8 mouse cellular contexts compared by ENCODE assay signal in genomic region chr7:28865481-28866300, GRCm38 (mm10). TPM values are rescaled to one million over a fixed set of nuclear protein-coding genes. Genes with fewer than 3 reads are reported as not detected.
DNase-seq lines count a peak whose midpoint lies in the region; ATAC-seq and TF ChIP-seq lines count a peak whose summit lies in the region.

No protein-coding gene starts in this region.

- peak overlapping the region; percentile 93 for H3K27ac ChIP-seq in MEL (ENCODE audit: control insufficient read depth, low read depth, low read length)
- H3K27ac ChIP-seq in cortical plate, adult 2 months (ENCODE audit: insufficient read depth, low read length), result peak overlapping the region; percentile 67; the same call in 1 of the 2 replicates
- no peak overlapping the region for H3K27ac ChIP-seq in hindbrain, postnatal 0 days
- peak overlapping the region; percentile 66 for H3K27ac ChIP-seq in left cerebral cortex, adult 2 months

- peak; percentile 33 to 80; a peak in 3 of 4 replicates for TF ChIP-seq EP300 in MEL (IDR thresholded peaks at IDR 0.05; ENCODE audit: low read depth in 1 of 2, low read length in 2 of 2)

- no peak for TF ChIP-seq CTCF in MEL (IDR thresholded peaks at IDR 0.05 in 2 of 3, conservative IDR thresholded peaks at IDR 0.05 in 1 of 3; ENCODE audit: control insufficient read depth in 1 of 3, insufficient read depth in 1 of 3, low read depth in 2 of 3, low read length in 3 of 3, poor library complexity in 1 of 3, severe bottlenecking in 1 of 3)
- no peak for TF ChIP-seq CTCF in cortical plate, adult 2 months (IDR thresholded peaks at IDR 0.05; ENCODE audit: extremely low read depth, insufficient read depth, low read length)
- TF ChIP-seq CTCF in hindbrain, postnatal 0 days (IDR thresholded peaks at IDR 0.05; ENCODE audit: low read depth), result peak; percentile 41; the same call in 1 of the 2 replicates
- no peak; the same call in 1 of the 2 replicates for TF ChIP-seq CTCF in left cerebral cortex, adult 2 months (IDR thresholded peaks at IDR 0.05)

- peak overlapping the region; percentile 49 to 80 for H3K4me3 ChIP-seq in MEL (ENCODE audit: control insufficient read depth in 1 of 2, insufficient read depth in 1 of 2, low read depth in 2 of 2, low read length in 2 of 2)
- no peak overlapping the region for H3K4me3 ChIP-seq in cortical plate, adult 2 months (ENCODE audit: insufficient read depth, low read length)
- H3K4me3 ChIP-seq in hindbrain, postnatal 0 days (ENCODE audit: low read length), result peak overlapping the region; percentile 11; the same call in 1 of the 2 replicates
- H3K4me3 ChIP-seq in left cerebral cortex, adult 2 months, result peak overlapping the region; percentile 22; the same call in 1 of the 2 replicates

- H3K4me1 ChIP-seq in MEL (ENCODE audit: control insufficient read depth in 1 of 2, insufficient read depth in 2 of 2, low read length in 2 of 2), result peaks cover 7 to 36% of the 10 kb centered on the region in 2 experiments
- H3K4me1 ChIP-seq in cortical plate, adult 2 months (ENCODE audit: control insufficient read depth, insufficient read depth, low read length), result peaks cover 6% of the 10 kb centered on the region
- H3K4me1 ChIP-seq in hindbrain, postnatal 0 days (ENCODE audit: insufficient read depth, low read length), result no peaks in the 10 kb centered on the region

- no peaks in the 10 kb centered on the region; the same call in 1 of the 2 replicates for H3K79me2 ChIP-seq in MEL (ENCODE audit: control insufficient read depth, insufficient read depth, low read length, poor library complexity)

- H3K9me3 ChIP-seq in MEL (replicated peaks; ENCODE audit: insufficient read depth, low read length), result no peaks in the 10 kb centered on the region
- no peaks in the 10 kb centered on the region for H3K9me3 ChIP-seq in hindbrain, postnatal 0 days (ENCODE audit: low read length)

- 47% methylated on average over 33 of the region's 33 CpGs for WGBS in hindbrain, postnatal 0 days

- peak; percentile 98 for DNase-seq in MEL (ENCODE audit: low read depth, low spot score)
- peak; percentile 60 to 64 for DNase-seq in gastrocnemius, adult 8-10 months (ENCODE audit: low spot score in 2 of 2)
- DNase-seq in hindbrain, postnatal 0 days (ENCODE audit: low spot score), result peak; percentile 70
- DNase-seq in left cerebral cortex, adult 2 months (ENCODE audit: extremely low spot score in 1 of 2, low spot score in 2 of 2), result peak; percentile 84 to 88
- DNase-seq in lung, postnatal 4 days, result peak; percentile 92
- DNase-seq in right cerebral cortex, adult 2 months (ENCODE audit: low spot score in 2 of 2), result peak; percentile 90 to 92
- DNase-seq in urinary bladder, postnatal 14 days (ENCODE audit: low spot score), result peak; percentile 87

- no peaks in the 10 kb centered on the region for H3K27me3 ChIP-seq in MEL (ENCODE audit: control insufficient read depth in 1 of 2, insufficient read depth in 2 of 2, low read length in 2 of 2)
- H3K27me3 ChIP-seq in hindbrain, postnatal 0 days (ENCODE audit: insufficient read depth, low read length), result no peaks in the 10 kb centered on the region

- TF ChIP-seq POLR2A in MEL (IDR thresholded peaks at IDR 0.05; ENCODE audit: control insufficient read depth in 1 of 2, insufficient read depth in 1 of 2, low read depth in 1 of 2, low read length in 2 of 2, poor library complexity in 1 of 2), result peak; percentile 74 to 92; a peak in 3 of 4 replicates
- no peak for TF ChIP-seq POLR2A in cortical plate, adult 2 months (IDR thresholded peaks at IDR 0.05; ENCODE audit: extremely low read depth, insufficient read depth, low read length)

- H3K36me3 ChIP-seq in MEL (ENCODE audit: control insufficient read depth in 1 of 2, insufficient read depth in 2 of 2, low read length in 2 of 2), result peaks cover 0 to 24% of the 10 kb centered on the region in 2 experiments; a peak in 2 of 4 replicates
- H3K36me3 ChIP-seq in hindbrain, postnatal 0 days (ENCODE audit: insufficient read depth, low read length), result no peaks in the 10 kb centered on the region

- peak; percentile 53 for ATAC-seq in hindbrain, postnatal 0 days

- peak overlapping the region; percentile 74 for H3K9ac ChIP-seq in MEL (ENCODE audit: control insufficient read depth, low read depth, low read length, poor library complexity, severe bottlenecking)
- H3K9ac ChIP-seq in hindbrain, postnatal 0 days (replicated peaks; ENCODE audit: low read length), result no peak overlapping the region

- H3K4me2 ChIP-seq in hindbrain, postnatal 0 days (ENCODE audit: low read depth, low read length), result peak overlapping the region; percentile 38

- TF ChIP-seq RAD21 in MEL (IDR thresholded peaks at IDR 0.05; ENCODE audit: low read depth, low read length), result no peak

- intact Hi-C loops in left cerebral cortex, adult 2 months (cut with DNase I), result loop anchor here (2.0 kb wide), 2 partner anchors 41 to 69 kb away; partner anchors contain the start of gene Ech1

TF ChIP-seq in MEL, 35 proteins besides CTCF, POLR2A, EP300 and RAD21 (continues in another document):
- 0 out of 2 replicates have a peak, but pooled peaks have one; percentile 4 for TF ChIP-seq GATA1 (IDR thresholded peaks at IDR 0.05; ENCODE audit: low read depth, low read length)
- peak; percentile 37; the same call in 1 of the 2 replicates for TF ChIP-seq USF1 (IDR thresholded peaks at IDR 0.05; ENCODE audit: low read depth, low read length)
- peak; percentile 76 for TF ChIP-seq MXI1 (IDR thresholded peaks at IDR 0.05; ENCODE audit: low read depth, low read length)
- TF ChIP-seq POLR2AphosphoS5 (IDR thresholded peaks at IDR 0.05; ENCODE audit: borderline replicate concordance, low read depth, low read length), result no peak
- TF ChIP-seq UBTF (IDR thresholded peaks at IDR 0.05; ENCODE audit: borderline replicate concordance, insufficient read depth, low read depth, low read length), result no peak
- no peak for TF ChIP-seq MYC (IDR thresholded peaks at IDR 0.05; ENCODE audit: low read depth, low read length)
- peak; percentile 84 for TF ChIP-seq TCF12 (IDR thresholded peaks at IDR 0.05; ENCODE audit: low read depth, low read length)
- TF ChIP-seq MAX (IDR thresholded peaks at IDR 0.05; ENCODE audit: low read length), result peak; percentile 45; the same call in 1 of the 2 replicates
- TF ChIP-seq MEF2A (IDR thresholded peaks at IDR 0.05; ENCODE audit: extremely low read depth, insufficient replicate concordance, low read depth, low read length, poor library complexity, severe bottlenecking), result 0 out of 2 replicates have a peak, but pooled peaks have one; percentile 61
- TF ChIP-seq ELF1 (IDR thresholded peaks at IDR 0.05; ENCODE audit: low read depth, low read length), result peak; percentile 74
- TF ChIP-seq MYB (IDR thresholded peaks at IDR 0.05; ENCODE audit: low read depth, low read length), result no peak

RNA-seq across cellular contexts. Expression of gene Lgals7, which starts 2.0 kb away (rescaled TPM):
- total RNA-seq in MEL (2012; rRNA removed), result 27.7 and 37.8 TPM in 2 replicates
- 100 to 1,000 TPM in 1 of 2 experiments, not detected in 1; 138 TPM for polyA plus RNA-seq in MEL (2012; ENCODE audit: insufficient read depth in 1 of 2, insufficient read length in 2 of 2, low read depth in 1 of 2, low replicate concordance in 2 of 2, missing spikeins in 1 of 2)
- 1.2 and 1.3 TPM in 2 replicates for polyA plus RNA-seq in cortical plate, adult 2 months (2012; rRNA removed)
- total RNA-seq in gastrocnemius, adult 8-10 months (2022), result not detected
- 1.1 TPM in 1 of 2 replicates, not detected in the other for total RNA-seq in hindbrain, postnatal 0 days (2014; rRNA removed)
- 3.7 and 5.0 TPM in 2 replicates for polyA plus RNA-seq in hindbrain, postnatal 0 days (2015; fragmentation: Nextera tagmentation; extraction: Ambion mirVana)
- total RNA-seq in left cerebral cortex, adult 2 months (2021), result under 1 TPM in 1 of 2 experiments, not detected in 1; 0.49 TPM

RNA-seq across cellular contexts. Expression of gene Capn12, which starts 15.5 kb away (rescaled TPM):
- total RNA-seq in MEL (2012; rRNA removed), result 0.19 TPM in 1 of 2 replicates, not detected in the other
- polyA plus RNA-seq in MEL (2012; ENCODE audit: insufficient read depth in 1 of 2, insufficient read length in 2 of 2, low read depth in 1 of 2, low replicate concordance in 2 of 2, missing spikeins in 1 of 2), result not detected
- polyA plus RNA-seq in cortical plate, adult 2 months (2012; rRNA removed), result 1.2 and 1.8 TPM in 2 replicates
- total RNA-seq in gastrocnemius, adult 8-10 months (2022), result under 1 TPM in 1 of 4 experiments, not detected in 3; 0.11 TPM
- total RNA-seq in hindbrain, postnatal 0 days (2014; rRNA removed), result 0.07 TPM in 1 of 2 replicates, not detected in the other
- 0.53 and 0.62 TPM in 2 replicates for polyA plus RNA-seq in hindbrain, postnatal 0 days (2015; fragmentation: Nextera tagmentation; extraction: Ambion mirVana)
- 1 to 10 TPM; 1.5 to 2.0 TPM for total RNA-seq in left cerebral cortex, adult 2 months (2021)

RNA-seq across cellular contexts. Expression of gene Lgals4, which starts 32.0 kb away (rescaled TPM):
- total RNA-seq in MEL (2012; rRNA removed), result 1.5 and 2.1 TPM in 2 replicates
- 1 to 10 TPM in 1 of 2 experiments, not detected in 1; 5.1 TPM for polyA plus RNA-seq in MEL (2012; ENCODE audit: insufficient read depth in 1 of 2, insufficient read length in 2 of 2, low read depth in 1 of 2, low replicate concordance in 2 of 2, missing spikeins in 1 of 2)
- polyA plus RNA-seq in cortical plate, adult 2 months (2012; rRNA removed), result 8.2 and 9.5 TPM in 2 replicates
- total RNA-seq in gastrocnemius, adult 8-10 months (2022), result 1 to 10 TPM in 3 of 4 experiments, under 1 TPM in 1; 0.58 to 1.6 (median 1.4) TPM
- 0.47 and 8.4 TPM in 2 replicates for total RNA-seq in hindbrain, postnatal 0 days (2014; rRNA removed)
- 5.0 and 5.8 TPM in 2 replicates for polyA plus RNA-seq in hindbrain, postnatal 0 days (2015; fragmentation: Nextera tagmentation; extraction: Ambion mirVana)
- total RNA-seq in left cerebral cortex, adult 2 months (2021), result 1 to 10 TPM; 2.6 to 2.9 TPM

RNA-seq across cellular contexts. Expression of gene Ech1, which starts 40.7 kb away (rescaled TPM):
- total RNA-seq in MEL (2012; rRNA removed), result 82.8 and 99.5 TPM in 2 replicates
- polyA plus RNA-seq in MEL (2012; ENCODE audit: insufficient read depth in 1 of 2, insufficient read length in 2 of 2, low read depth in 1 of 2, low replicate concordance in 2 of 2, missing spikeins in 1 of 2), result 10 to 100 TPM in 1 of 2 experiments, not detected in 1; 74.7 TPM
- 90.4 and 92.9 TPM in 2 replicates for polyA plus RNA-seq in cortical plate, adult 2 months (2012; rRNA removed)
- total RNA-seq in gastrocnemius, adult 8-10 months (2022), result 100 to 1,000 TPM; 222 to 343 (median 237) TPM
- total RNA-seq in hindbrain, postnatal 0 days (2014; rRNA removed), result 95.5 and 131 TPM in 2 replicates
- 122 and 127 TPM in 2 replicates for polyA plus RNA-seq in hindbrain, postnatal 0 days (2015; fragmentation: Nextera tagmentation; extraction: Ambion mirVana)
- total RNA-seq in left cerebral cortex, adult 2 months (2021), result 10 to 100 TPM; 46.3 to 49.8 TPM

RNA-seq across cellular contexts. Expression of gene Hnrnpl, which starts 57.4 kb away (rescaled TPM):
- 246 and 303 TPM in 2 replicates for total RNA-seq in MEL (2012; rRNA removed)
- polyA plus RNA-seq in MEL (2012; ENCODE audit: insufficient read depth in 1 of 2, insufficient read length in 2 of 2, low read depth in 1 of 2, low replicate concordance in 2 of 2, missing spikeins in 1 of 2), result 1,000 to 10,000 TPM in 1 of 2 experiments, 100 to 1,000 TPM in 1; 684 to 1,095 TPM
- 350 and 362 TPM in 2 replicates for polyA plus RNA-seq in cortical plate, adult 2 months (2012; rRNA removed)
- 100 to 1,000 TPM; 105 to 116 (median 109) TPM for total RNA-seq in gastrocnemius, adult 8-10 months (2022)
- 233 and 275 TPM in 2 replicates for total RNA-seq in hindbrain, postnatal 0 days (2014; rRNA removed)
- 179 and 191 TPM in 2 replicates for polyA plus RNA-seq in hindbrain, postnatal 0 days (2015; fragmentation: Nextera tagmentation; extraction: Ambion mirVana)
- 100 to 1,000 TPM; 434 to 438 TPM for total RNA-seq in left cerebral cortex, adult 2 months (2021)

Comparison
In these comparisons a context has a peak if more than half of its experiments do, and no peak if none do; other contexts are left out.
1. RNA of gene Lgals7, which starts 2.0 kb away (total RNA-seq): 27.7 to 37.8 TPM in MEL; 1.1 TPM in hindbrain, postnatal 0 days, 0.49 TPM in left cerebral cortex, adult 2 months and not detected in gastrocnemius, adult 8-10 months; every median in the first group is over 10 times any median in the second.
2. Peak in every context shown above with its lines, with median percentiles within 50 percentile points of each other: DNase-seq.